Mouse (Mus musculus): ENCODE results near the gene Atad5. TPM values are rescaled to one million over a fixed set of nuclear protein-coding genes. Genes with fewer than 3 reads are reported as not detected.

Gene Atad5
- polyA plus RNA-seq, 2 experiments from 2014 or later: 3.5 to 3.6 TPM

DNA sequence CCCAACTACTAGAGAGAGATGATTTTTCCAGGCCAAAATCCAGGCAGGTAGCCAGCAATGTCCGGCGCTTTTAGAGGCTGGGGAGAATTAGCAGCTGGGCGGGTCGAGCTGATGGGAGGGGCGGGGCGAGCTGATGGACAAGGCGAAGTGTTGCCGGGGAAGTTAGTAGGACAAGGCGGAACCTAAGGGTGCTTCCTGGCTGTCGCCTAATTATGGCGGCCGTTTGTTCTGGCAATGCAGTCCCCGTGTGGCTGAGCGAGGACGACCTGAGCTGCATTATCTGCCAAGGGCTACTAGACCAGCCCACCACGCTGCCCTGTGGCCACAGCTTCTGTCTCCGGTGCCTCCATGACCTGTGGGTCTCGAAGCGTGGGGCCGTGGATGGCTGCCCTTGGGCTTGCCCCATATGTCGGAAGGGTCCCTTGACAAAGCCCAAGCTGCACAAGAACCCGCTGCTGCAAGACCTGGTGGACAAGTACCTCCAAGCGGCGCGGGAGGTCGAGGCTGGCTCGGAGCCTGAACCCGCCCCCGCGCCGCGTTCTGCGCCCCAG lies 94.6 kb downstream of the Atad5 start, which contains the start of gene Rnf135:
Gene Rnf135 (plus strand): TSS at position 147 of the 551 bp plus-strand sequence.
- ATAC-seq: peak; percentile 93

- ATAC-seq: no peak
Observed at GRCm38 (mm10) chr11:80184531-80185071, 95.4 kb downstream of the Atad5 start.

Other genes starting within 250 kb of the Atad5 start
- 10 to 100 TPM; 39.3 to 52.3 TPM for gene Utp6, start 127.0 kb upstream of the Atad5 start, polyA plus RNA-seq (2017; shearing (Covaris generic))
- gene Suz12, start 96.3 kb upstream of the Atad5 start, polyA plus RNA-seq (2017; shearing (Covaris generic)): 10 to 100 TPM; 22.3 to 33.0 TPM
- 100 to 1,000 TPM; 125 to 134 TPM for gene Crlf3, start 8.4 kb upstream of the Atad5 start, polyA plus RNA-seq (2017; shearing (Covaris generic))
- 10 to 100 TPM; 26.0 to 35.7 TPM for gene Tefm, start 52.8 kb downstream of the Atad5 start, polyA plus RNA-seq (2017; shearing (Covaris generic))
- gene Adap2, start 64.7 kb downstream of the Atad5 start, polyA plus RNA-seq (2017; shearing (Covaris generic)): under 1 TPM in 1 of 2 experiments, not detected in 1; 0.17 TPM
- 10 to 100 TPM in 1 of 2 experiments, 1 to 10 TPM in 1; 8.4 to 11.3 TPM for gene Rnf135, start 94.5 kb downstream of the Atad5 start, polyA plus RNA-seq (2017; shearing (Covaris generic))
- 10 to 100 TPM; 25.1 to 28.2 TPM for gene Rhot1, start 119.6 kb downstream of the Atad5 start, polyA plus RNA-seq (2017; shearing (Covaris generic))
- gene Rhbdl3, start 211.5 kb downstream of the Atad5 start, polyA plus RNA-seq (2017; shearing (Covaris generic)): 1 to 10 TPM in 1 of 2 experiments, under 1 TPM in 1; 0.82 to 1.6 TPM

All from CD4-positive, CD25-positive, alpha-beta regulatory T cell, adult 4 months (primary cell).